In genomic region chr3:59744181-59744580, GRCm38 (mm10) we compare ENCODE assay signal across 9 mouse cellular contexts. TPM values are rescaled to one million over a fixed set of nuclear protein-coding genes. Genes with fewer than 3 reads are reported as not detected.
A peak's percentile ranks its signal among the peaks of the same experiment; 100 is the strongest.
DNase-seq lines count a peak whose midpoint lies in the region; ATAC-seq and TF ChIP-seq lines count a peak whose summit lies in the region.
"Had no signal": no experiment of that assay in that cellular context is flagged by ENCODE, and none has a peak within 500 bp of the region (broad histone marks: within the 10 kb centered on the region; RNA-seq: fewer than 3 reads in every experiment).

No protein-coding gene starts in this region.

- no peak for ATAC-seq in frontal cortex, adult (ENCODE audit: low TSS enrichment)

- no peaks in the 10 kb centered on the region for H3K27me3 ChIP-seq in spleen, adult 2 months (ENCODE audit: control insufficient read depth, insufficient read depth, low read length)

- H3K36me3 ChIP-seq in spleen, adult 2 months (ENCODE audit: control insufficient read depth, insufficient read depth, low read length) = no peaks in the 10 kb centered on the region

- H3K27ac ChIP-seq in spleen, adult 2 months (ENCODE audit: insufficient read depth, low read length) = no peak overlapping the region

- no peak for TF ChIP-seq CTCF in spleen, adult 2 months (IDR thresholded peaks at IDR 0.05; ENCODE audit: extremely low read depth, insufficient read depth, insufficient read length, insufficient replicate concordance)

- 21% methylated on average over 2 of the region's 2 CpGs for WGBS in spleen, adult 2 months

- H3K4me3 ChIP-seq in spleen, adult 2 months (ENCODE audit: extremely low read depth, insufficient read depth, insufficient read length) = no peak overlapping the region

- intact Hi-C loops in heart, postnatal 10 days (cut with DNase I) = loop anchor here (10.0 kb wide), 2 partner anchors 569 to 669 kb away; no protein-coding TSS in a partner anchor

- peak; percentile 2 to 11 for DNase-seq in heart, postnatal 10 days
- DNase-seq in heart, adult 8-10 months (ENCODE audit: low spot score) = no peak
- DNase-seq in spleen, adult 2 months (ENCODE audit: low read depth in 1 of 2, low spot score in 2 of 2) = peak; percentile 11
- DNase-seq in spleen, postnatal 4 days (ENCODE audit: low spot score in 2 of 2) = no peak
- DNase-seq in brain, adult 2 months (ENCODE audit: low read depth, low spot score) = peak; percentile 65
- peak; percentile 67 for DNase-seq in thymus, postnatal 14 days
- no peak for DNase-seq in urinary bladder, postnatal 10 days (ENCODE audit: low spot score)

- no peak for TF ChIP-seq POLR2A in spleen, adult 2 months (IDR thresholded peaks at IDR 0.05; ENCODE audit: low read depth, low read length)

- no peaks in the 10 kb centered on the region for H3K4me1 ChIP-seq in spleen, adult 2 months (ENCODE audit: control insufficient read depth, insufficient read depth, insufficient read length)

RNA-seq across cellular contexts. Expression of gene Gm5538, which starts 14.6 kb away (rescaled TPM):
- total RNA-seq in heart, postnatal 10 days (2021) = not detected
- not detected for total RNA-seq in heart, adult 8-10 months (2022)
- not detected in 2 replicates for polyA plus RNA-seq in spleen, adult 2 months (2012; rRNA removed)
- polyA plus RNA-seq: neural tube, embryonic 14.5 days had no signal

Comparison
In these comparisons a context has a peak if more than half of its experiments do, and no peak if none do; other contexts are left out.
1. DNase-seq: peak in heart, postnatal 10 days (2 of 2), spleen, adult 2 months (2 of 2), brain, adult 2 months (single experiment) and thymus, postnatal 14 days (single experiment); none in heart, adult 8-10 months (single experiment), spleen, postnatal 4 days (0 of 2) and urinary bladder, postnatal 10 days (single experiment).